Mouse (Mus musculus) limb, embryonic 13.5 days (tissue): ENCODE measurements around the gene Ptpn20. TPM values are rescaled to one million over a fixed set of nuclear protein-coding genes. Genes with fewer than 3 reads are reported as not detected.

Experiments used
- ATAC-seq: fragments of 200-750 bp; cut with Nextera tagmentation; 2 replicates; pipeline ENCODE4 v1.8.0; 2017; ENCODE audit warnings: low read depth, moderate number of reproducible peaks, moderate TSS enrichment; ENCODE audit not compliant: low FRiP score
- H3K27ac ChIP-seq: fragments of 300-500 bp; sonication (generic); 2 replicates; pipeline ENCODE4 v1.5.1; 2015; ENCODE audit warnings: inconsistent platforms, mild to moderate bottlenecking, moderate library complexity
- H3K27me3 ChIP-seq: fragments of 300-500 bp; sonication (generic); 2 replicates; pipeline ENCODE4 v1.6.1; 2015; ENCODE audit warnings: mild to moderate bottlenecking, inconsistent platforms
- H3K36me3 ChIP-seq: fragments of 300-500 bp; sonication (generic); 2 replicates; pipeline ENCODE4 v1.6.1; 2015; ENCODE audit warnings: inconsistent platforms, mild to moderate bottlenecking, moderate library complexity
- H3K4me1 ChIP-seq: fragments of 300-500 bp; sonication (generic); 2 replicates; pipeline ENCODE4 v1.6.1; 2015; ENCODE audit warnings: inconsistent platforms
- H3K4me2 ChIP-seq: fragments of 300-500 bp; sonication (generic); replicated peaks from 2 replicates; pipeline ENCODE4 v1.6.1; 2015; ENCODE audit warnings: inconsistent platforms, mild to moderate bottlenecking, moderate library complexity
- H3K4me3 ChIP-seq: fragments of 300-500 bp; sonication (generic); 2 replicates; pipeline ENCODE4 v1.5.1; 2015; ENCODE audit warnings: moderate library complexity, mild to moderate bottlenecking, inconsistent platforms
- H3K9ac ChIP-seq: fragments of 300-500 bp; sonication (generic); 2 replicates; pipeline ENCODE4 v1.6.1; 2015; ENCODE audit warnings: mild to moderate bottlenecking, inconsistent platforms
- H3K9me3 ChIP-seq: fragments of 300-500 bp; sonication (generic); 2 replicates; pipeline ENCODE4 v1.6.1; 2016; ENCODE audit warnings: inconsistent platforms
- WGBS: fragments of 180-500 bp; shearing (Covaris S2); methylation state at CpG from one replicate; pipeline ENCODE4 v1.1.7; 2015; 5-methylcytosine and 5-hydroxymethylcytosine counted together
- polyA plus RNA-seq: library from polyadenylated mRNA; unstranded; fragments of >200 nt; fragmentation: Nextera tagmentation; extraction: Ambion mirVana; gene quantifications from 2 replicates; pipeline ENCODE4 v1.2.1, GENCODE M21; 2015

Ptpn20 gene
- polyA plus RNA-seq, 1 experiment from 2014 or later = 0.24 TPM

DNA sequence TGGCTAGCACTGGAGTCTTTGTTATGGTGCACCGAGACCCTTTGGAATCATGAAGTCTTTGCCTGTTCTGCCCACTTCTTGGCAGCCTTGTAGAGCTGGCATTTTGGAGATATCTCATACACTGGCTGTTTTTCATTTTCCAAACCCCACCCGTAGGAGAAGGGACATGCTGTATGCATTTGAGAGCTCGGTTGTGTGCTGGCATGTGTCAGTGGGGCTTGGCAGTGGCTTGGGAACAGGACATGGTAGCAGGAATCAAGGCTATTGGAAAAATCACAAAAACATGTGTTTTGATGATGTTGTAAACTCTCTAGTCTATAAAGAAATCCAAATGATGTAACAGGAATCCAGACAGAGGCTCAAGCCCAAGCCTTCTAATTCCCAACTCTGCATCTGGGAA lies 89.7 kb downstream of the Ptpn20 start:
- no peak overlapping the region for H3K4me3 ChIP-seq
- no peak overlapping the region for H3K4me2 ChIP-seq
- no peak overlapping the region for H3K27ac ChIP-seq
- H3K9ac ChIP-seq = no peak overlapping the region
- WGBS = 86% methylated on average over 3 of the region's 3 CpGs
- no peaks in the 10 kb centered on the region for H3K9me3 ChIP-seq
- H3K36me3 ChIP-seq = no peaks in the 10 kb centered on the region
- peaks cover 33% of the 10 kb centered on the region for H3K27me3 ChIP-seq
- H3K4me1 ChIP-seq = peaks cover 2% of the 10 kb centered on the region; the same call in 1 of the 2 replicates
- no peak for ATAC-seq

- no peak overlapping the region for H3K4me2 ChIP-seq
- no peak overlapping the region for H3K4me3 ChIP-seq
- peaks cover 33% of the 10 kb centered on the region for H3K27me3 ChIP-seq
- no peak for ATAC-seq
- H3K9ac ChIP-seq = no peak overlapping the region
- H3K27ac ChIP-seq = no peak overlapping the region
- H3K36me3 ChIP-seq = no peaks in the 10 kb centered on the region
- peaks cover 4% of the 10 kb centered on the region; the same call in 1 of the 2 replicates for H3K4me1 ChIP-seq
- 93% methylated on average over 6 of the region's 6 CpGs for WGBS
- no peaks in the 10 kb centered on the region for H3K9me3 ChIP-seq
Observed at GRCm38 (mm10) chr14:33680621-33681020, 91.6 kb downstream of the Ptpn20 start.

GRCm38 (mm10) chr14:33682768-33683167 lies 93.8 kb downstream of the Ptpn20 start:
- peaks cover 4% of the 10 kb centered on the region; the same call in 1 of the 2 replicates for H3K4me1 ChIP-seq

DNA sequence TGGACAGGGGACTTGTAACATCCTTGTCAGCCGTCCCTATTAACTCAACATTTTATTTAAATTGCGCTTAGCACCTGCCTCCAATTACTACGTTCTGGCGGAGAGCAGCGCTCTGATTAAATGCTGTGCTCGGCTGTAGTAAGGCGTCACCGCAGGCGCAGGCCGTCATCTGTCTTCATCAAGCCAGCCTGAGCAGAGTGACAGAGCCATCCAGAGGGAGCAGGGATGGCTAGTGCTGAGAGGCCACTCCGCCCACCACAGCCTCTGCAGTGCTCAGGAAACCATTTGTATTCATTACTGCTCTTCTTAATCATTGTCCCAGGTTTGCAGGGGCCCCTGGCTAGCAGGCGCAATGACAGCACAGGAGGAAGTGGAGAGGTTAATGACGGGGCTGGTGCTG lies 94.7 kb downstream of the Ptpn20 start:
- ATAC-seq = no peak
- no peaks in the 10 kb centered on the region for H3K9me3 ChIP-seq
- WGBS = 6% methylated on average over 13 of the region's 13 CpGs
- peaks cover 4% of the 10 kb centered on the region; the same call in 1 of the 2 replicates for H3K4me1 ChIP-seq
- no peak overlapping the region for H3K27ac ChIP-seq
- H3K27me3 ChIP-seq = peaks cover 37% of the 10 kb centered on the region
- H3K9ac ChIP-seq = no peak overlapping the region
- no peak overlapping the region for H3K4me2 ChIP-seq
- no peak overlapping the region for H3K4me3 ChIP-seq
- H3K36me3 ChIP-seq = no peaks in the 10 kb centered on the region

More at GRCm38 (mm10) chr14:33682768-33683167, 93.8 kb downstream of the Ptpn20 start:
- no peak overlapping the region for H3K4me3 ChIP-seq
- no peaks in the 10 kb centered on the region for H3K36me3 ChIP-seq
- no peak overlapping the region for H3K9ac ChIP-seq
- no peaks in the 10 kb centered on the region for H3K9me3 ChIP-seq
- 53% methylated on average over 2 of the region's 2 CpGs for WGBS
- peaks cover 31% of the 10 kb centered on the region for H3K27me3 ChIP-seq
- no peak overlapping the region for H3K4me2 ChIP-seq
- no peak for ATAC-seq
- no peak overlapping the region for H3K27ac ChIP-seq

DNA sequence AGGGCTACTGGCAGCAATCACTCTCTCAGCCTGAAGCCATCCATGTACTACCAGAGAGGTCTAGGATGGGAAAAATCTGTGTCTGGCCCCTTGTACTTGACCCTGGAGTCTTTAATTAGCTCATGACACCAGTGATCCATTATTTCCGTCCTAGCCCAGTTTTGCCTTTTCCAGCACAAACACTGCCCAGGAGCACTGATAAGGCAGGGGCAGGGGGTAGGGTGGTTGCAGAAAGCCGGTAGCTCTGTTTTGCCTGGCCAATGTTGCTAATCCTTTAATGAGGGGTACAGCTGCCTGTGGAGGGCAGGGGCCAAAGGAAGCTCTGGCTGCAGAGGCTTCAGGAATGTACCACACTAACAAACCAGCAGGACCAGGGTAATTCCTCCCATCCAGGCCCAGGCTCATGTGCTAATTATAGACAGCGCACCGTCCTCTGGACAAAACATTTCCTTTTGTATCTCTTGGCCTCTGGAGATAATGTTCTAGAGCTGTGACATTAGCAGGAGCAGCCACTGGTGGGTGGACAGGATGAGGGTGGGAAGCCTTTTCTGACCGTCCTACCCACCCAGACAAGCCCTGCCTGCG lies 98.5 kb downstream of the Ptpn20 start:
- H3K4me3 ChIP-seq = no peak overlapping the region
- H3K4me2 ChIP-seq = no peak overlapping the region
- H3K27me3 ChIP-seq = peaks cover 48% of the 10 kb centered on the region
- H3K27ac ChIP-seq = no peak overlapping the region
- H3K9ac ChIP-seq = no peak overlapping the region
- H3K36me3 ChIP-seq = no peaks in the 10 kb centered on the region
- peaks cover 7% of the 10 kb centered on the region; the same call in 1 of the 2 replicates for H3K4me1 ChIP-seq
- WGBS = 40% methylated on average over 6 of the region's 6 CpGs
- H3K9me3 ChIP-seq = no peaks in the 10 kb centered on the region
- ATAC-seq = no peak

- Histone ChIP-seq H3K36me3 (no peaks in the 10 kb centered on the region), H3K4me3 (no peak overlapping the region), H3K27me3 (peaks cover 45% of the 10 kb centered on the region), H3K4me2 (no peak overlapping the region), H3K4me1 (peaks cover 3% of the 10 kb centered on the region; the same call in 1 of the 2 replicates), H3K27ac (no peak overlapping the region), H3K9me3 (no peaks in the 10 kb centered on the region), H3K9ac (no peak overlapping the region)
- no peak for ATAC-seq
Observed at GRCm38 (mm10) chr14:33689044-33689443, 100.0 kb downstream of the Ptpn20 start.

Other genes starting within 250 kb of the Ptpn20 start
- gene Mapk8, start 142.0 kb upstream of the Ptpn20 start, polyA plus RNA-seq = 24.0 TPM in 2 replicates
- not detected in 2 replicates for gene Frmpd2, start 117.5 kb upstream of the Ptpn20 start, polyA plus RNA-seq